Mouse (Mus musculus): ENCODE results near the gene Ticam1. TPM values are rescaled to one million over a fixed set of nuclear protein-coding genes. Genes with fewer than 3 reads are reported as not detected.
A peak's percentile ranks its signal among the peaks of the same experiment; 100 is the strongest.

Ticam1 gene
- polyA plus RNA-seq, 1 experiment from 2014 or later = 1.7 TPM

DNA sequence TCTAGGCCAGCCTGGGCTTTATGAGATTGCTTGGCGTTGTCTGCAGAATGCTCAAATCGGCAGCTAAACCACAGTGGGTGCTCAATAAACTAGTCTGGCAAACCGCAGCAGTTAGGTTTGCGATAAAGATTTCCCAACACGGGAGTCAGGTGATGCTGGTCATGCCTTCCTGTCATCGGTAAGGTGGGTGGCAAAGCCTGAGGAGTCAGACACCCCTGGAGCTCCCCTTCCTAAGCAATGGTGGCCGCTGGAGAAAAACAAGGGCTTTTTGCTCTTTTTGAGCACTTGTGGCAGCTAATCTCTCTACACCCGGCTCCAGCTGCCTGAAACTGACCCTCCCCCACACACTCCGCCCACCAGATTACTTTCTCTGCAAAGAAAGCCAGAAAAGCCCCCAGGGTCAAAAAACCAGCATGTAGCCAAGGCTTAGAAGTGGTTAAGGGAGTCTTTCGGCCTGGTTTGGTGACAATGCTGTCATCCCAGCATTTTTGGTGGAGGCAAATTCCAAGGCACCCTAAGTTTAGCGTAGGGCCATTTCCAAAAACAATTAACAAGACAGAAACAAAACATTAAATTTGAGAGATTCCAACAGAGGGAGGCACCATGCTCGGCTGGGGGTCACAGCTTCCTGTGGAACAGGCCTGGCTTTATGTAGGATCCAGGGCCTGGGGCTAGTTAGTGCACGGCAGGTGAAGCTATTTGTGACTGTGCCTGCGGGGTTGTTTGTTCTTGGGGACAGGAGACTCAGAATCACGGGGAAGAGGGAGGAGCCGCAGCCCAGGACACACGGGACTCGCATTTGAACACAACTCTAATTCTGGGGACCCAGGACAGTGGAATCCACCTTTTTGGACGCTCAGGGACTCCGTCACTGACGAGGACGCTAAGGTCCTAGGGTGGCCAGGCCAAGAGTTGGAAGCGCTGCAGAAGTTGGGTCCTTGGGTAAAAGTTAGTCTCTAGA lies 13.1 kb upstream of the Ticam1 start:
- H3K4me2 ChIP-seq (replicated peaks) = peak overlapping the region; percentile 54
- peak; percentile 25 for ATAC-seq (ENCODE audit: low FRiP score, low read depth)
- H3K27ac ChIP-seq (replicated peaks) = peak overlapping the region; percentile 73
- H3K4me3 ChIP-seq = peak overlapping the region; percentile 43
- no peaks in the 10 kb centered on the region for H3K9me3 ChIP-seq
- H3K27me3 ChIP-seq = no peaks in the 10 kb centered on the region; the same call in 1 of the 2 replicates
- H3K36me3 ChIP-seq = peaks cover 7% of the 10 kb centered on the region; the same call in 1 of the 2 replicates
- peaks cover 35% of the 10 kb centered on the region for H3K4me1 ChIP-seq
- H3K9ac ChIP-seq (replicated peaks) = peak overlapping the region; percentile 45
- WGBS = 1% methylated on average over 23 of the region's 23 CpGs

DNA sequence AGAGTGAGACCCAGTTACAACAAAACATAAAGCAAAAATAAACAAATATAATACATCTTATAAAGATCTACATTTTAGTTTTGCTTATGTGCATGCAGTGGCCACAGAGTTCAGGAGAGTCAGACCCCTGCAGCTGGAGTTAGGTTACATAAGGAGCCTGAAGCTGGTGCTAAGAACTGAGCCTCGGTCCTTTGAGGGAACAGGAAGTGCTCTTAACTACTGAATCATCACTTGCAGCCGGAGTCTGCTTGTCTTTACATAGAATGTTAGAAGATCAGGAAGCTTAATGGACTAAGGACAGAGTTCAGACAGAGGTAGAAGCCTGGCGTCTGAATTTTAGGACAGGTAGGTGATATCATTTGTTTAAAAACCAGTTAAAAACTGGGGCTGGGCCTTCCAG lies 12.3 kb upstream of the Ticam1 start:
- Histone ChIP-seq H3K4me1 (peaks cover 35% of the 10 kb centered on the region), H3K27ac (replicated peaks) (peak overlapping the region; percentile 73), H3K36me3 (peaks cover 10% of the 10 kb centered on the region), H3K4me3 (0 out of 2 replicates have a peak overlapping the region, but pooled peaks have one; percentile 43), H3K4me2 (replicated peaks) (peak overlapping the region; percentile 54), H3K9me3 (no peaks in the 10 kb centered on the region), H3K9ac (replicated peaks) (0 out of 2 replicates have a peak overlapping the region, but pooled peaks have one; percentile 45), H3K27me3 (no peaks in the 10 kb centered on the region; the same call in 1 of the 2 replicates)
- no peak for ATAC-seq (ENCODE audit: low FRiP score, low read depth)
- 34% methylated on average over 3 of the region's 3 CpGs for WGBS

- Histone ChIP-seq H3K27ac (replicated peaks) (no peak overlapping the region), H3K9ac (replicated peaks) (no peak overlapping the region), H3K4me1 (peaks cover 35% of the 10 kb centered on the region), H3K27me3 (no peaks in the 10 kb centered on the region; the same call in 1 of the 2 replicates), H3K36me3 (peaks cover 11% of the 10 kb centered on the region), H3K4me3 (no peak overlapping the region), H3K4me2 (replicated peaks) (no peak overlapping the region), H3K9me3 (no peaks in the 10 kb centered on the region)
- WGBS = 52% methylated on average over 3 of the region's 3 CpGs
- ATAC-seq (ENCODE audit: low FRiP score, low read depth) = no peak
Observed at GRCm38 (mm10) chr17:56287830-56288229, 11.2 kb upstream of the Ticam1 start.

GRCm38 (mm10) chr17:56285995-56286394 lies 9.4 kb upstream of the Ticam1 start:
- H3K9me3 ChIP-seq = no peaks in the 10 kb centered on the region
- ATAC-seq (ENCODE audit: low FRiP score, low read depth) = no peak
- peaks cover 14% of the 10 kb centered on the region for H3K36me3 ChIP-seq
- WGBS = 94% methylated on average over 11 of the region's 11 CpGs
- peaks cover 28% of the 10 kb centered on the region for H3K4me1 ChIP-seq
- H3K27me3 ChIP-seq = no peaks in the 10 kb centered on the region
- H3K9ac ChIP-seq (replicated peaks) = no peak overlapping the region
- H3K27ac ChIP-seq (replicated peaks) = no peak overlapping the region
- H3K4me2 ChIP-seq (replicated peaks) = no peak overlapping the region
- H3K4me3 ChIP-seq = no peak overlapping the region

- H3K36me3 ChIP-seq = peaks cover 15% of the 10 kb centered on the region
- 94% methylated on average over 8 of the region's 8 CpGs for WGBS
- H3K4me3 ChIP-seq = no peak overlapping the region
- H3K27me3 ChIP-seq = no peaks in the 10 kb centered on the region
- no peak for ATAC-seq (ENCODE audit: low FRiP score, low read depth)
- no peak overlapping the region for H3K27ac ChIP-seq (replicated peaks)
- H3K9ac ChIP-seq (replicated peaks) = no peak overlapping the region
- H3K4me2 ChIP-seq (replicated peaks) = no peak overlapping the region
- peaks cover 5% of the 10 kb centered on the region for H3K4me1 ChIP-seq
- no peaks in the 10 kb centered on the region for H3K9me3 ChIP-seq
Observed at GRCm38 (mm10) chr17:56283316-56283715, 6.7 kb upstream of the Ticam1 start.

GRCm38 (mm10) chr17:56282802-56283201 lies 6.2 kb upstream of the Ticam1 start:
- WGBS = 90% methylated on average over 4 of the region's 4 CpGs
- no peaks in the 10 kb centered on the region for H3K27me3 ChIP-seq
- no peak overlapping the region for H3K9ac ChIP-seq (replicated peaks)
- peaks cover 2% of the 10 kb centered on the region for H3K4me1 ChIP-seq
- H3K27ac ChIP-seq (replicated peaks) = no peak overlapping the region
- H3K36me3 ChIP-seq = peaks cover 15% of the 10 kb centered on the region
- H3K9me3 ChIP-seq = no peaks in the 10 kb centered on the region
- no peak overlapping the region for H3K4me3 ChIP-seq
- no peak for ATAC-seq (ENCODE audit: low FRiP score, low read depth)
- H3K4me2 ChIP-seq (replicated peaks) = no peak overlapping the region

DNA sequence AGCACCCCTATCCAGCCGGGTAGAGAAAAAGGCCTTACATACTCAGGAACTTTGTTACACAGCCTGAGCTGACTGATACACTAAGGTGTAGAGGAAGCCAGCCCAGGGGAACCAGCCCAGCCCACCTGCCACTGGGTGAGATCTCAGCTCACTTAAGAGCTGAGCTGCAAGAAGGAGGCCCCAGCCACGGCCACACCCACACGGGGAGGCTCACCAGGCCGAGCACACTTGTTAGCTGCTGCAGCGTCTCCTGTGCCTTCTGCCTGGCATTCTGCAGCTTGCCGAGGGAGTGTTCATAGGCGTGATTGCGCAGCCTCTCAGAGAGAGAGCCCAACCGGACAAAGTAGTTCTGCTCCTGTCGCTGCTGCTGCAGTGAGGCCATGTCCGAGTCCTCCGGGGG lies 4.6 kb upstream of the Ticam1 start:
- Histone ChIP-seq H3K4me3 (no peak overlapping the region), H3K4me1 (peaks cover 15% of the 10 kb centered on the region), H3K36me3 (peaks cover 15% of the 10 kb centered on the region), H3K4me2 (replicated peaks) (no peak overlapping the region), H3K27me3 (no peaks in the 10 kb centered on the region), H3K9ac (replicated peaks) (no peak overlapping the region), H3K27ac (replicated peaks) (no peak overlapping the region), H3K9me3 (no peaks in the 10 kb centered on the region)
- no peak for ATAC-seq (ENCODE audit: low FRiP score, low read depth)
- 90% methylated on average over 12 of the region's 12 CpGs for WGBS

DNA sequence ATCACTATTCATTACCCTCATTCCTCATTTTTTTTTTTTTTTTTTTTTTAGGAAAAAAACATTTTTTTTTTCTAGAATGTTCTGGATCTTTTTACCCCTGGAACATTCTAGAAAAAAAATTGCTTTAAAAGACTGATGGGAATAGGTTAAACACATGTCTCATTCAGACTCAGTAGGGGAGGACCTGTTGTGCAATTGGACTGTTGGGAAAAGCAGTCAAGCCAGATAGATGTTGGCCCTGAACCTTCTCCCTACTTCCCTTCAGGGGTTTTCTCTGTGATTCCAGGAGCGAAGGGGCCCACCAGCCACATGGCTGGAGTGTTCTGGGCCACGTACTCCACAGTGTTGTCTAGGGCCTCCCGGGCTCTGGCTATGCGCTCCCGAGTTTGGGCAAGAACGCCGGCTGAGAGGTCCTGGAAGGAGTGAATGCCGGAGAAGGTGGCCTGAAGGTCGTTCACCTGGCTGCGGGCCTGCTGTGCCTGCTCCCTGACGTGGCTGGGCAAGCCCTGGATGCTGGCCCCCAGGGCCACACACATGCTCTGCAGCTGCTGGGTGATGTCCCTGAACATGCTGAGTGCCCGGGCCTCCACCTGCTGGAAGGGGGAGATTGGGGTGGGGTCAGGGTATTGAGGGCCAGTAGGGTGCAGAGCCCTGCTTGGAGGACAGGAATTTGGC lies 3.0 kb upstream of the Ticam1 start:
- WGBS = 88% methylated on average over 12 of the region's 12 CpGs
- Histone ChIP-seq H3K27ac (replicated peaks) (no peak overlapping the region), H3K27me3 (no peaks in the 10 kb centered on the region), H3K4me3 (no peak overlapping the region), H3K9ac (replicated peaks) (no peak overlapping the region), H3K4me1 (peaks cover 18% of the 10 kb centered on the region), H3K9me3 (no peaks in the 10 kb centered on the region), H3K36me3 (peaks cover 9% of the 10 kb centered on the region; the same call in 1 of the 2 replicates), H3K4me2 (replicated peaks) (no peak overlapping the region)
- no peak for ATAC-seq (ENCODE audit: low FRiP score, low read depth)

GRCm38 (mm10) chr17:56278340-56278739 lies 1.8 kb upstream of the Ticam1 start:
- H3K4me1 ChIP-seq = peaks cover 18% of the 10 kb centered on the region
- H3K9ac ChIP-seq (replicated peaks) = no peak overlapping the region
- H3K4me3 ChIP-seq = no peak overlapping the region
- no peaks in the 10 kb centered on the region for H3K9me3 ChIP-seq
- ATAC-seq (ENCODE audit: low FRiP score, low read depth) = no peak
- H3K27ac ChIP-seq (replicated peaks) = no peak overlapping the region
- H3K4me2 ChIP-seq (replicated peaks) = no peak overlapping the region
- H3K36me3 ChIP-seq = peaks cover 4% of the 10 kb centered on the region; the same call in 1 of the 2 replicates
- 91% methylated on average over 5 of the region's 5 CpGs for WGBS
- H3K27me3 ChIP-seq = no peaks in the 10 kb centered on the region

GRCm38 (mm10) chr17:56277567-56277893 lies 944 bp upstream of the Ticam1 start:
- H3K9me3 ChIP-seq = no peaks in the 10 kb centered on the region
- no peak for ATAC-seq (ENCODE audit: low FRiP score, low read depth)
- peaks cover 18% of the 10 kb centered on the region for H3K4me1 ChIP-seq
- H3K27me3 ChIP-seq = no peaks in the 10 kb centered on the region
- no peak overlapping the region for H3K27ac ChIP-seq (replicated peaks)
- no peak overlapping the region for H3K4me3 ChIP-seq
- no peak overlapping the region for H3K9ac ChIP-seq (replicated peaks)
- H3K4me2 ChIP-seq (replicated peaks) = peak overlapping the region; percentile 64; the same call in 1 of the 2 replicates
- 49% methylated on average over 2 of the region's 2 CpGs for WGBS
- H3K36me3 ChIP-seq = peaks cover 4% of the 10 kb centered on the region; the same call in 1 of the 2 replicates

DNA sequence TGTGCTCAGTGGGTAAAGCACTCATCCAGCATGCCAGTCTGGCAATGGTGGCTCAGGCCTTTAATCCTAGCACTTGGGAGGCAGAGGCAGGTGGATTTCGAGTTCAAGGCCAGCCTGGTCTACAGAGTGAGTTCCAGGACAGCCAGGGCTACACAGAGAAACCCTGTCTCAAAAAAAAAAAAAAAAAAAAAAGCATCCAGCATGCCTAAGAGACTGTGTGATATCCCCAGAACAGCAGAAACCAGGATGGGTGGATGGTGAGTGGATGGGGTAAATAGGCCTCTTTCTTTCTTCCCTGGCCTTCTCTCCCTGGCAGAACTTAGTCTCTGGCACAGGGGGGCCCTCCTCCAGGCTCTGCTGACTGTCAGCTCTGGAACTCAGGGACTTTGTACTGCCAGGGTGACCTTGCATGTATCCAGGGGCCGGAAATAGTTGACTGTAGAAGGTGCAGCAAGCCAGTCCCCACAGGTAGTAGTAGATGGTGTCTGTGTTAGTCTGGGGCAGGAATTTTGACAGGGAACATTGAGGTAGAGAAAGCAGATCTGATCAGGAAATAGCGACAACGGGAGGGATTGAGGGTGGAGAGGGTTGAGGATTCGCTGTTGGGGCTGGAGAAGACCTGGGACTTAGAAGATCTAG lies 625 bp downstream of the Ticam1 start:
- peak overlapping the region; percentile 44 for H3K4me3 ChIP-seq
- H3K27me3 ChIP-seq = no peaks in the 10 kb centered on the region
- 0 out of 2 replicates have a peak, but pooled peaks have one; percentile 4 for ATAC-seq (ENCODE audit: low FRiP score, low read depth)
- H3K27ac ChIP-seq (replicated peaks) = peak overlapping the region; percentile 63
- peaks cover under 1% of the 10 kb centered on the region; the same call in 1 of the 2 replicates for H3K36me3 ChIP-seq
- H3K9ac ChIP-seq (replicated peaks) = peak overlapping the region; percentile 54; the same call in 1 of the 2 replicates
- peak overlapping the region; percentile 64 for H3K4me2 ChIP-seq (replicated peaks)
- 28% methylated on average over 5 of the region's 5 CpGs for WGBS
- peaks cover 18% of the 10 kb centered on the region for H3K4me1 ChIP-seq
- no peaks in the 10 kb centered on the region for H3K9me3 ChIP-seq

Data from midbrain, embryonic 12.5 days (tissue).